Mouse (Mus musculus) kidney, adult 8-10 months (tissue): ENCODE measurements around the gene Ano8.
A peak's percentile ranks its signal among the peaks of the same experiment; 100 is the strongest.

Source experiments
- DNase-seq, 2 experiments: peaks; one replicate each; pipeline ENCODE4 v3.0.0; 2022

Gene Ano8

DNA sequence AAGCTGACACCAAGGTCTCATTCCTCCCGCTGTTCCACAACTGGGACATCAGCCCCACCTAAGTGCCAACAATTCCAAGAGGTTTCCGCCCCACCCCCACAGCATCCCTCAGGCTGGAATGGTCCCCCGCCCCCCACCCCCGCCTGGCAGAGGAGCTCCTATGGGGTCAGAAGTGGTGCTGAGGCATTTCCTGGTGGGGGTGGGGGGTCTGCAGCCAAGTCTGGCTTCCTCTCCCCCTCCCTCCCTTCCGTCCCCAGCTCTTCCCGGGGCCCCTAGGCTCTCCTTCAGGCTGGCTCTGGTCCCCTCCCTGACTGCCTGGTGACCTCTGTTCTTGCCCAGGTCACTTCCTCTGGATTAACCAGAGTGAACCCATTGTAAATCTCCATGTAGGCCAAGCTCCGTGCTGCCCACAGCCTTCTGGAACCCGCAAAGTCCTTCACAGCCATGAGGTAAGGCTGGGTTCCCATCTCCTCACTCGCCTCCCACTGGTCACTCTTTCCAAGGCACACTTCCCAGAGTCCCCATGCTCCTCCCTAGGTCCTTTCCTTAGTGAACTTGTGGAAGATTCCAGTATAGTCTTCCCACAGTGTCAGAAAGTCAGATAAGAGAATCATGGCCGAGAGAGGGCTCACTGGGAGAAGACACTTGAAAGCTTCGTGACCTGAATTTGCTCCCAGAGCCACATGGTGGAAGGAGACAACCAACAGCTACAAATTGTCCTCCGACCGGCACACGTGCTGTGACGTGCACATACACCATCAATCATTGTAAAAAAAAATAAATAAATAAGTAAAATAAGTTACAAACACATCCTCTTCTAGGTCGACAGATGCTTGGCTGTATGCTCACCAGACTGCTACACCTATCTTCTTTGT is 13.3 kb upstream of the Ano8 start:
- peak; percentile 42 to 57 for DNase-seq

DNA sequence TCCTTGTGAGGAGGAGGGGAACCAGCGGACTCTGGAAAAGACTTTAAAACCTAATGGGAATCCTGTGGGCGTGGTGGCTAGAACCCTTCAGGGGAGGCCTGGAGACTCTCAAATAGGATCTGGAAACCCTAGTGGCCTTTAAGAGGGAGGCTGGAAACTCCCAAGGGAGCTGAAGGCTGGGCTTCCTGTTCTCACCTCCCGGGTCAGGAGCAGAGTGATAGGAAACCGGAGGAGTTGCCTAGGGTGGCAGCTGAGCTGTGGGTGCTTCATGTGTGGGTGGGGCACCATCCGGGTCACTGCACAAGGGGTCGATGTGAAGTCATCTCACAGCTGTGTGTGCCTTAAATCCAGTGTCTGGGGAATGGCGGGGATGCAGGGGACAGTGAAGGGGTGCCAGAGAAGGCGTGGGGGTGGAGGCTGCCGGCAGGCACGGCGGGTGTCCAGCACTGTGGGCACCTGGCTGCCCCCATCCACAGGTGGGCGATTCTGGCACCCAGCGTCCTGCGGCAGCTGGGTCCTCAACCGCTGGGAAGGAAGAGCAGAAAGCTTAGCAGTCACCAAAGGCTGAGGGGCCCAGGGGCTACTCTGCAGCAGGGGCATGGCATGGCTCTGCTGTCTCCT is 12.2 kb upstream of the Ano8 start:
- peak; percentile 63 to 66 for DNase-seq

DNA sequence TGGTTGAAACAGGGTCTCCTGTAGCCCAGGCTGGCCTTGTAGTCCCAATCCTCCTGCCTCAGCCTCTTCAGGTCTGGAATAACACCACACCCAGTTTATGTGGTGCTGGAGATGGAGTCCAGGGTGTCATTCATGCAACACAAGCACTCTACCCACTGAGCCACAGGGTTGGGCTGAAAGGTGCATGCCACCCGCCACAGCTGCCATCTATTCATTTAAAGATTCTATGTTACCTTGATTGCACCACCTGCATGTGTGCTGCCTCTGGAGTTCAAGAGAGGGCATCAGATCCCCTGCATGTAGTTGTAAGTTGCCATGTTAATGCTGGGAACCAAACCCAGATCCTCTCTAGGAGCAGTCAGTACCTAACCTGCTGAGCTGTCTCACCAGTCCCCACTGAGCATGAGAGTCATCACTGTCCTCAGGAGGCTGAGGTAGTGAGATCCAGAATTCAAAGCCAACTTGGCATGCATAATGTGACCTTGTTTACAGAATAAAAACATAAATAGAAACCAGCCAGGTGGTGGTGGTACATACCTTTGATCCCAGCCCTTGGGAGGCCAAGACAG is 11.4 kb upstream of the Ano8 start:
- DNase-seq, result no peak

DNA sequence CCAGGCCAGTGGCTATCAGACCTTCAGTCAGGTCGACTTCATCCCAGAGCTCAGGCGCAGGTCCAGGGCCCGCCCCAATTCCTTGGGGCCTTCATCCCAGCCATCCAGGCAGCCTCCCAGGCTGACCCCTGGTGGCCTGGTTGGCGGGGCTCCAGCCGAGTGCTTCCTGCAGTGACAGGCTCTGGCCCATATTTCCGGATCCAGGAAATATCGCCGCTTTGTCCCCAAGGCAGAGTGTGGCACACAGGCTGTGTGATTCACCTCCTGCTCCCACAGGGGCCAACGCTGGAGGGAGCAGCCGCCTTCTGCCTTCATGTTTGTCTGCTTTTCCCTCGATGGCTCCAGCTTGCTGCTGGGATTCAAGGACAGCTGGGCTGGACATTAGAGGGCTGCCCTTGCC is 10.7 kb upstream of the Ano8 start:
- peak; percentile 88 to 91 for DNase-seq

DNA sequence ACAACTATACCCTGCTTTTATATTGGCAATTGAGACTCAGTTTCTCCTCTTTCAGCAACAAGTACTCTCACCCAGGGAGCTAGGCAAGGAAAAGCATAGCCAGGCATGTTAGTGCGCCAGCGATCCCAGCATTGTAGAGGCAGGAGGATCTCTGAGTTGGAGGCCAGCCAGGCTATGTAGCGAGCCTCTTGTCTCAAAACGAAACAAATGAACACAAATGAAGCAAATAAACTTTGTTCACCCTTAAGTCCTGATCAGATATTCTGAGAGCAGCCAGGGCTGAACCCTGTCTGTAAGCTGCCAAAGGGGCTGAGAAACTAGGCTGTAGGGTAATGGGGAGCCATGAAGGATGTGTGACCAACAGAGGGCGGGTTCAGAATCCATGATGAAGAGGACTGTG is 10.0 kb upstream of the Ano8 start:
- no peak for DNase-seq

DNA sequence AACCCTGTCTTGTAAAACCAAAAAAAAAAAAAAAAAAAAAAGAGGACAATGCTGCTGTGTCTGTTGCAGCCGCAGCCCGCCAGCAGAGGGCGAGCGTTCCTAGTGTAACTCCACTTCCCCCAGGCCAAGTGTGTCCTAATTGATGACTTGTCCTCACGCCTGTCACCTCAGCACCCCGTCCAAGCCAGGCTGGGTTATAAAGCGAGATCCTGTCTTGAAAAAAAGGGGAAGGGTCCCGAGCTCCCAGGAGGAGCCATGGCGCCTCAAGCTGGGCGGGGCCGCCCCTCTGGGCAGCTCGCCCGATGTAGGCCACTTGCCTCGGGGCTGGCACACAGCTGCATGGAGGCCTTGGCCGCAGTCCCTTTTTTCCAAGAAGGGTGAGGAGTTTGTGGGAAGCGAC is 9.3 kb upstream of the Ano8 start:
- peak; percentile 81 to 86 for DNase-seq

DNA sequence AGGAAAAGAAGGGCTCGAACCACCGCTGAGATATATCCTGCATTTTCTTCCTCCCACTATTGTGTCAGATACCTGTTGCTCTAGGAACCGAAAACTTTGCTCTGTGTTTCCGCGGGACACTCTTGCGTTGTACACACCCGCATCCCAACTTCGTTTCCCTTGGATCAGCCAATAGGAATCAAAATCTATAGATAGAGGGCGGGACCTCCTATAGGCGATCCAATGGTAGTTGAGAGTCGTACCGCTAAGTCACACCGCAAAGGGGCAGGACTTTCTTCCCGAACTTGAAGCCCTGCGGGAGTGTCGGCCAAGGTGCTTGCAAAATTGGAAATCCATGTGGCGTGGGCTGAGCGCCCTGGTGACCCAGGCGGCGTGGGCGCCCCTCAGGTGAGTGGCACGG is 2.7 kb upstream of the Ano8 start:
- peak; percentile 87 to 94 for DNase-seq

DNA sequence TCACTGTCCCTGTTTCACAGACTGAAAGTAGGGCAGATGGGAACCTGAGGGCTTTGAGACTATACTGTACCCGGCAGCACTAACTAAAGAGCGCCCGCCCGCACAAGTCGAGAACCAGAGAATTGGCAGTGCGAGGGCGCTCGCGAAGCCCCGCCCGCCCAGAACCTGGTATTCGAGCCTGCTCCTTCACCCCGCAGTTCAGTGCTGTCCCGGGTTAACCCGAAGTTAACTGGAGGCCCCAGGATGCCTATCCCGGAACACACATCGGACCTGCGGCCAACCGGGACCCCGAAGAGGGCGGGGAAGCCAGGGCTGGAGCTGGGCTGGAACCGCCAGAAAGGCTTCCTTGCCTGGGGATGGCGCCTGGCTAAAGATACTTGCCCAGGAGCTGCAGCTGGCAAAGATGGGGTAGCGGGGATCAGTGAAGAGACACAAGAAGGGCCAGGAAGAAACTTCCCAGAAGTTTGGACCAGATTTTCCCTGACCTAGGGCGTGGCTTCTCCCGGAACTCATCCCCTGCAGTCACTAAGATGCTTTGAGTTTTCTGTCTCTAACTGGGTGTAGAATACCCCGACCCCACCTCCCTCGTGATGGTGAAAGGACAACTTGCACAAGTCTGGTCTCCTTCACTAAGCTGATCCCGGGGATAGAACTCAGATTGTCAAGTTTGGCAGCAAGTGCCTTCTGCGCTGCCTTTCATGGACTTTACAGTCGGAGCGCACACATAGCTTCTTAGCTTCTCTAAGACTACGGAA is 2.1 kb upstream of the Ano8 start, which contains the start of gene Gtpbp3:
TSS of gene Gtpbp3 (plus strand) at position 413 of the 755 bp plus-strand sequence.
- peak; percentile 84 to 86 for DNase-seq

DNA sequence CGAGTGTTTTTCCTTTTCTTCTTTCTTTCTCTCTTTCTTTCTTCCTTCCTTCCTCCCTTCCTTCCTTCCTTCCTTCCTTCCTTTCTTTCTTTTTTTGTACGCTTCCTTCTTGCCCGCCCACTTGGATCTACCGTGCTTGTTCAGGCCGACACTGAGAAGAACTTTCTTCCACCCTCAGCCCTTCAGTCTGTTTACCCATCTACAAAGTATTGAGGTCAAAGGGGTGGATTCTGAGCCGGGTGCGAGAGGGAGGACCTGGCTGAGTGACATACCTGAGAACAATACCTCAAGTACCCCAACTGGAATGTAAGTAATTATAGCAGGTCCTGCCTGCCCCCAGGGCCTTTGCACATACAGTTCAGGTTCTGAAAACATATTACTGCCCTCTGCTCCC is 370 bp upstream of the Ano8 start:
- no peak for DNase-seq

DNA sequence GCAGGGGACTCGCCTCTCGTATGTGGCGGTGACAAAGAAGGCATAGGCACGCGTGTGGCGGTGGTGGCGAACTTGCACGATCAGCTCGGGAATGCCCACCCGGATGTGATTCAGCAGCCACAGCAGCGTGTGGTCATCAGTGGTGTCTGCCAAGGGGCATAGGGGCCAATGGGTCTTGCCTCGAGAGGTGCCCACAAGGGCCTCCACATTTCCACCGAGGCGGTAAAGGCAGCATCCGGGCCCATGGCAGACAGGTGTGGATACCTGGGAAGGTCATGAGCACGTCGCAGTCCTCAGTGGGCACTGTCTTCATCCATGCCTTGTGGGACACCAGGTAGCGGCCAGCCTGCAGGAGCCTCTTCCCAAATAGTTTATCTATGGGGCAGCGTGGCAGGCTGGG is 1.0 kb downstream of the Ano8 start:
- DNase-seq, result no peak

DNA sequence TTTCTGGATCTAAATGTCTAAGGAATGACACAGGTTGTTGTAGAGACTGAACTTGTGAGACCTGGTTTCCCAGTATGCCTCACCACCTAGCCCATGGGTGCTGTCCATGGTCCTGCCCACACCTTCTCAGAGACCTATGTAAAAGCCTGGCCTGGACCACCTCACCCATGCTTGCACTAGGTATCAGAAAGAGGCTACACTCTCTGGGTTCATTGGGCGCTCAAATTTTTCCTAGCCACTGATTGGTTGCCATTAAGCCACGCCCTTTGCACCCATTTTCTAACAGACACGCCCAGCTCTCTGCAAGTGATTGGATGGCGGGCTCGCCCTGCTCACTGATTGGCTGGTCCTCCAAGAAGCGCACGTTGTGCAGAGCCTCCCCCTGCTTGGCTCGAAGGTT is 1.8 kb downstream of the Ano8 start:
- DNase-seq, result peak in 1 of 2 experiments; percentile 51

DNA sequence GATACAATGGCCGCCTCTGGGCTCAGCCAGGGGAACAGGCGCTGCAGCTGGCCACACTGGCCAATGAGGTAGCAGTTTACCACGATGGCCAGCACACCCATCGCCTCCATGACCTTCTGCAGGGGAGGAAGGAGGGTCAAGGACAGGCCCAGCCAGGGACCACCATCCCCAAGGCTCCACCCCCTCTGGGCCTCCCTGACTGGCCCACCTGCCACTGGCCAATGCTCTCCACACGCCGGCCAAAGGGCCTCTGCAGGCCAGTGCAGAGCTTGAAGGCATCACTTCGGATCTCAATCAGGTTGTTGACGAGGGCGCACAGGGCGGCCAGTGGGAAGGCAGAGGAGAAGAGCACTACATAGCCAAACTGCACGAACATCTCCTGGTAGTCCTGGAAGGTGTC is 6.8 kb downstream of the Ano8 start:
- DNase-seq, result no peak

DNA sequence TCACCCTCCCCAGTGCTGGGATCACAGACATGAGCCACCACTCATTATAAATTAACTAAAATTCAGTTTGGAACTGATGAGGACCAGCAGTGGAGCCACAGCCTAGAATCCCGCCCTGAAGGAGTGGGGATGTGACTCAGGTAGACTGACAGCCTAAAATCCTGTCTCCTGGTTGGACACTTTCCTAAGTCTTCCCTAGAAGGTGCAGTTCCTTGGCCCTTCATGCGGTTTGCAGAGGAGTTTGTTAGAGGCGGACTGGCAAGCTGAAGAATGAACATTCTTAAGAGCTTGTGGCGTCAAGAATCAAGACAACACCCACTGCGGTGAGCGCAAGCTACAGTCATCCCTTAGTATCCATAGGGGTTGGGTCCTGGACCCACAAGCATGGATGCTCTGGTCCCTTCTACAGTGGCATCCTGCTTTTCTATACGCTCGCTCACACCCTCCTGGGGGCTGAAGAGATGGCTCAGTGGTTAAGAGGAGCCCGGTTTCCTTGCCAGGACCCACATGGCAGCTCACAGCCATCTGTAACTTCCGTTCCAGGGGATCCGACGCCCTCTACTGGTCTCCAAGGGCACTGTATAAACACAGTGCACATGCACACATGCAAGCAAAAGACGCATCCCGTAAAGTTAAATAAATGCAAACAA is 8.4 kb downstream of the Ano8 start:
- no peak for DNase-seq

DNA sequence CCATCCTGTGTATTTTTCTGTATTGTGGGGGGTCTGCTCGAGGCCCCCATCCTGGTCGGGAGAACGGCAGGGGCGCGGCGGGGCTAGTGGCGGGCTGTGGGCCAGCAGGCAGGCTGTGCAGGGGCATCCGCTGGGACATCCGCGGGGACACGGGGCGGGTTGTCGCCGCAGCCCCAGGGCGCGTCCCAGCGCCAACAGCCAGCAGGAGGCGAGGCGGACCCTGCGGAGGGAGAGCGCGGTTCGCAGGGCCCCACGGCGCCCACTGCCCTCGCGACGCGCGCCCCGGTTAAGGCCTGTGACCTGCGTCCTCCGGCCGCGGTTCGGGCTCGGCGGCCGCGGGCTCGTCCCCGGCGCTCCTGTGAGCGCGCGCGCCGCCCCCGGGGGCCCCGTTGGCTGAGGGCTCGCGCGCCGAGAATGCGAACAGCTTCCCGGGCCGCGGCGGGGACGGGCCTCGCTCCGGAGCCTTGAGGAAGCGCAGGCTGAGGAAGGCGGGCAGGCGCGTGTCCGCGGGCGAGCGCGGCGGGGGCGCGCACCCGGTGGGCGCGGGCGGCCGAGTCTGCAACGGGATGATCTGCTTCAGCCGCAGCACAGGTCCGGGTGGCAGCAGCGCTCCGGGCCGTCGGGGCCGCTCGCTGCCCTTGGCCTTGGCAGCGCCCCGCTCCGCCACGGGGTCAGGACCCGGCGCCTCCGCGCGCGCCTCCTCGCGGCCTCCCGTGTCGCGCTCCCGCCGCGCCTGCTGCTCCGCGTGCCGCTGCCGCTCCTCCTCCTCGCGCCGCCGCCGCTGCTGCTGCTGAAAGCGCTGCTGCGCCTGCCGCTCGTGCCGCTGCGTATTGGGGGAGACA is 9.4 kb downstream of the Ano8 start:
- peak; percentile 72 to 74 for DNase-seq

DNA sequence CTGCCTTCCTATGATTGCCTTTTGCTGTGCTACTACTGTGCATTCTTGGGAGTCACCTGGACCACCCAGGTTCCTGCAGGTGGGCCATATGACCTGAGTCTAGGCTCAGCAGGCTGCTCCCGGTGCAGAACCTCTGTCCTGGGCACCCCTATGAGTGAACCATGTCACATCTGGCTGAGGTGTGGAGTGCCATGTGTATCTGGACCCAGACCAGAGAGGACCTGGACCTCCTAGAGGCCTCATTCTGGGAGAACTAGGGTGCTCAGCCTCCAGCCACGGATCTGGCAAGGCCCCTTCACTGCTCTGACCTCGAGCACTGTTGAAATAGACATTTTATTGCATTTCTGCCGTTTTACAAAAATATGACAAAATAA is 10.1 kb downstream of the Ano8 start:
- DNase-seq, result no peak

DNA sequence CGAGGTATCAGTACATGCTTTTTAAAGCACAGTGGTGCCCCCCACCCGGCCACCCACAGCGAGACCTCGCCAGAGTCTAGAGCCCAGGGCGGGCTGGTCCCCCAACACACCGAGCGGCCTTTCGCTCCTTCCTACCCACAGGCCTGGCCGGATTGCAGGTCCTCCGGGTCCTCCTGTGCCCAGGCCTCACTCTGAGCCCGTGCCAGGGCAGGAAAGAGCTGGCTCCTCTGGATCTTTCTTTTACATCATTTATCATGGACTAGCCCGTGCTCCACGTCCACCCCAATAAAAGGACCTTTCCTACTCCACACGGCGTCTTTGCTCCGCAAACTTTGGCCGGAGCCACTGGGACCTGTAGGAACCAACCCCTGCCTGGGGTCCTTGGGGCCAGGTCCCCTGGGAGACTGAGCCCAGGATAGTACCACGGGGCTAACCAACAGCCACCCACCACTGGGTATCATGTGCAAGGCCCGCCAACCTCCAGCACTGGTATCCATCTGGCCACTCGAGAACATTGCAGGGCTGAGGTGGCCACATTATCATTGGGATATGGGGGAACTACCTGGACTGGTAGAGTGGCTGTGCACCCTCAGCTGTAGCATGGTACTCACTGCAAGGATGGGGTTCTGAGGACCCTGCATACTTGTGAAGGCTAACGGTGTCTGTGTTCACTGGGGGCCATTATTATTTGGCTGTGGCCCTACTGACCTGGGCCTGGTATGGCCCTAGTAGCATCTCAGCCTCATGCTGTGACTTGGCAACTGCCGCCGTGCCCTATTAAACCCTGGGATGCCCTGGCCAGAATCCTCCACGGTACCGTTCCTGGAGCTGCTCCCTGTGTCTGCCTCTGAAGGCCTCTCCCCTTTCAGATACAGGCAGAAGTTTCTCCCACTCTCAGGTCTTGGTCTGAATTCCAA is 10.7 kb downstream of the Ano8 start:
- no peak for DNase-seq

DNA sequence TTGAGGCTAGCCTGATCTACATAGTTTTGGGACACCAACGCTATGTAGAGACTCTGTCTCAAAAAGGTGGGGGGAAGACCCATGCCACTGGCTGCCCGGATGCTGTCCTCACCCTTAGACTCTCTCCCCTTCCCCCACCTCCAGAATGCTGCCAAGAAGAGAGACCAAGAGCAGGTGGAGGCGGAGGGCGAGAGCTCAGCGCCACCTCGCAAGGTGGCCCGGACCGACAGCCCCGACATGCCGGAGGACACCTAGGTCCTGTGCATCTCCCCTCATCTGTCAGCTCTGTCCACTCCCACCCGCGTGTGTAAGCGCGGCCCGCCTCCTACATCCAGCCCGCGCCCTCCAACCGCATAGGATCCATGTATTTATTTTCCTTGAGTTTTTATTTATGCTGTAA is 11.4 kb downstream of the Ano8 start:
- no peak for DNase-seq

DNA sequence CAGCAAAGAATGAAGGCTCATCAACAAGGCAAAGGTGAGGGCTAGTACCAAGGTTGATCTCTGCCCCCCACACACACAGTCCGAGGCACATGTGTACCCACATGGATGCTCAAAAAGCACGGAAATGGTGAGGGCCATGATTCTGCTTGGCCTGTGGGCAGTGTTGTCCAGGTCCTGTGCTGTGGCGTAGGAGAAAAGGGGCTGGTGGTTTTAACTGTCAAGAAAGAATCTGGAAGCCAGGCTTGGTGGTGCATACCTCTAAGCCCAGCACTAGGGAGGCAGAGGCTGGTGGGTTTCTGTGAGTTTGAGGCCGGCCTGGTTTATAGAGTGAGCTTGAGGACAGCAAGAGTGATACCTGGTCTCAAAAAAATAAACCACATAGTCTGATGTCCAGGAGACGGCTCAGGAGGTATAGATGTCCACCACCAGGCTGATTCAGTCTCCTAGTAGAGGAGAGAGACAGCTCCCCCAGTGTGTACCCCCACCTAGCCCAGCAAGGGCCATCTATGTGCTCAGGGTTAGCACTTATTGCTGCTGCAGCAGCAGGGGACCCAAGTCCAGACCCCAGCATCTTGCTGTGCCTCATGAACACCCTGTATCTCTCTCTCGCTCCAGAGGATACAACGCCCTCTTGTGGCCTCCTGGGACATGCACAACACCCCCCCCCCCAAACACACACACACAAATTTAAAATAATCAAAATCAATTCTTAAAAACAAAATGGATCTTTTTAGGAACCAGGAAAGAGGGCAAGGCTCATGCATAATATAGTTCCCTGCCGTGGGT is 13.0 kb downstream of the Ano8 start:
- no peak for DNase-seq

DNA sequence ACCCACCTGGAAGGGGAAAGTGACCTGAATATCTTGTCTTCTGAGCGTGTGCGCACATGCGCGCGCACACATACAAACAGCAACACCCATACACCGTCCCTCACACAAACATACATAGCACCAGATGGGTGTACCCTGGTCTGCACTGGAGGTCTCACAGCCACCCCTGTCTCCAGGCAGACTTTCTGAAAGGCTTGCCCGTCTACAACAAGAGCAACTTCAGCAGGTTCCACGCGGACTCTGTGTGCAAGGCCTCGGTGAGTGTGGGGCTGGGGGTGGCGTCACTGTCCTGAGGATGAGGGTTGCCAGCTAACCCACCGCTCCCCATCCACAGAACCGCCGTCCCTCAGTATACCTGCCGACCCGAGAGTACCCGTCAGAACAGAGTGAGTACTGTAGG is 13.9 kb downstream of the Ano8 start:
- no peak for DNase-seq

DNA sequence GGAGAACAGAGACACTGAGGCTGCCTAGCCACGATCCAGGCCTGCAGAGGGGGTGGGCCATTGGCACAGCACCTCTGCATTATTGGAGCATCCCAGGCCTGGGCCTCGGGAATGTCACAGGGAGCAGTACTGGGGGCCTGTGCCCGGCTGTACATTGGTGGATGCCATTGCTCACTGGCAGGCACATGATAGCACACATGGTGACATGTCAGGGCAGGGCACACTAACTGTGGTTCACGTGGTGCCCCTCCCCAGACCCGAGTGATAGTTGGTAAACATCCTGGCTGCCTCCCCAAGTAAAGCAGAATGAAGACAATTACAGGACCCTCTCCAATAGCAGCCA is 14.9 kb downstream of the Ano8 start:
- DNase-seq, result no peak
